Mouse (Mus musculus) liver, embryonic 14.5 days (tissue): ENCODE results near the gene Piwil1. TPM values are rescaled to one million over a fixed set of nuclear protein-coding genes. Genes with fewer than 3 reads are reported as not detected.

Experiments
- ATAC-seq: fragments of 200-750 bp; cut with Nextera tagmentation; 2 replicates; pipeline ENCODE4 v1.8.0; 2017; ENCODE audit warnings: moderate number of reproducible peaks, mild to moderate bottlenecking, moderate library complexity; ENCODE audit not compliant: insufficient read depth
- DNase-seq, 3 experiments: peaks; one replicate each; pipeline ENCODE4 v3.0.0-alpha.2; 2012 to 2013; ENCODE audit warnings: low read depth in 3 of 3, low spot score in 3 of 3
- H3K27ac ChIP-seq: fragments of 300-500 bp; sonication (generic); 2 replicates; pipeline ENCODE4 v1.5.1; 2014; ENCODE audit warnings: moderate library complexity, mild to moderate bottlenecking, control low read depth, inconsistent platforms
- H3K27me3 ChIP-seq: fragments of 300-500 bp; sonication (generic); 2 replicates; pipeline ENCODE4 v1.6.1; 2014; ENCODE audit warnings: mild to moderate bottlenecking, low read length, moderate library complexity; ENCODE audit not compliant: control insufficient read depth, insufficient read depth
- H3K36me3 ChIP-seq: fragments of 300-500 bp; sonication (generic); replicated peaks from 2 replicates; pipeline ENCODE4 v1.6.1; 2014; ENCODE audit warnings: low read depth; ENCODE audit not compliant: control insufficient read depth, insufficient read depth
- H3K4me1 ChIP-seq, 2 experiments: fragments of 200-500 bp in 1 of 2; fragments of 300-500 bp in 1 of 2; sonication (generic) in 1 of 2; replicated peaks; 2 replicates each; pipeline ENCODE4 v1.6.1; 2012 to 2014; ENCODE audit warnings: antibody characterized with exemption in 1 of 2, inconsistent platforms in 1 of 2, low read length in 1 of 2; ENCODE audit not compliant: control insufficient read depth in 2 of 2, insufficient read depth in 2 of 2
- H3K4me2 ChIP-seq: fragments of 300-500 bp; sonication (generic); 2 replicates; pipeline ENCODE4 v1.6.1; 2014; ENCODE audit warnings: low read depth, mild to moderate bottlenecking, control low read depth, moderate library complexity
- H3K4me3 ChIP-seq, 2 experiments: fragments of 200-500 bp in 1 of 2; fragments of 300-500 bp in 1 of 2; sonication (generic) in 1 of 2; 2 replicates each; pipeline ENCODE4 v1.5.1; 2012 to 2014; ENCODE audit warnings: low read depth in 2 of 2, low read length in 2 of 2, mild to moderate bottlenecking in 2 of 2, control low read depth in 1 of 2, inconsistent platforms in 1 of 2, moderate library complexity in 1 of 2; ENCODE audit not compliant: insufficient read depth in 1 of 2
- H3K9ac ChIP-seq: fragments of 300-500 bp; sonication (generic); replicated peaks from 2 replicates; pipeline ENCODE4 v1.6.1; 2014; ENCODE audit warnings: mild to moderate bottlenecking, control low read depth, moderate library complexity
- H3K9me3 ChIP-seq: fragments of 300-500 bp; sonication (generic); 2 replicates; pipeline ENCODE4 v1.6.1; 2016; ENCODE audit warnings: low read length, mixed read lengths; ENCODE audit not compliant: control insufficient read depth
- CTCF ChIP-seq: IDR thresholded peaks from 2 replicates; pipeline ENCODE4 v1.5.1; 2016; ENCODE audit warnings: antibody characterized with exemption, low read depth, control low read depth
- EP300 ChIP-seq: IDR thresholded peaks from 2 replicates; pipeline ENCODE4 v1.6.1; 2016; ENCODE audit warnings: antibody characterized with exemption, low read depth
- WGBS: fragments of 180-500 bp; shearing (Covaris S2); extraction: QIAGEN DNeasy Blood & Tissue Kit; methylation state at CpG from one replicate; pipeline ENCODE4 v1.1.7; 2014; ENCODE audit not compliant: insufficient replicate concordance; 5-methylcytosine and 5-hydroxymethylcytosine counted together
- polyA plus RNA-seq, 2 experiments: library from polyadenylated mRNA; depleted of rRNA in 1 of 2; stranded (reverse) in 1 of 2; unstranded in 1 of 2; fragments of >200 nt; fragmentation: Nextera tagmentation in 1 of 2; extraction: Ambion mirVana in 1 of 2; gene quantifications; 2 replicates each; pipeline versions ENCODE4 v1.2.1 to v1.2.3; 2012 to 2014

Piwil1 gene
- polyA plus RNA-seq (2012; rRNA removed) (not detected in 2 replicates), polyA plus RNA-seq (2014; fragmentation: Nextera tagmentation; extraction: Ambion mirVana) (not detected in 2 replicates)

DNA sequence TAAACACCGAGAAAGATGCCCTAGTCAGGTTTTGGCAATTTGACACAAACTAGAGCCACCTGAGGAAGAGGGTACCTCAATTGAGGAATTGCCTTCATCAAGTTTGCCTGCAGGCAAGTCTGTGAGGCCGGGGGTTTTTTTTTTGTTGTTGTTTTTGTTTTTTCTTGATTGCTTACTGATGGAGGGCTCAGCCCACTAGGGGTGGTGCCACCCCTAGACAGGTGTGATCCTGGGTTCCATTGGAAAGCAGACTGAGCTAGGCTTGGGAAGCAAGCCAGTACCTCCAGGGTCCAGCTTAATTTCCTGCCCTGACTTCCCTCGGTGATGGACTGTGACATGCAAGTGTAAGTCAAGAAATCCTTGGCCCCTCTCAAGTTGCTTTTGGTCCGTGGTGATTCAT lies at the start of gene Piwil1:
Gene Piwil1, plus strand, starts transcription at position 301 of the 400 bp plus-strand sequence.
- TF ChIP-seq CTCF: no peak
- no peak for TF ChIP-seq EP300
- no peak within 1 kb of the TSS for H3K4me2 ChIP-seq
- no peaks in the 10 kb centered on the region for H3K4me1 ChIP-seq
- H3K4me3 ChIP-seq: no peak within 1 kb of the TSS
- no peak within 1 kb of the TSS for H3K27ac ChIP-seq
- no peak for DNase-seq
- ATAC-seq: no peak
- H3K9ac ChIP-seq: no peak within 1 kb of the TSS
- WGBS: 58% methylated on average over 4 of the region's 4 CpGs
- H3K9me3 ChIP-seq: no peaks in the 10 kb centered on the region; the same call in 1 of the 2 replicates
- H3K36me3 ChIP-seq: no peaks in the 10 kb centered on the region
- no peaks in the 10 kb centered on the region for H3K27me3 ChIP-seq

DNA sequence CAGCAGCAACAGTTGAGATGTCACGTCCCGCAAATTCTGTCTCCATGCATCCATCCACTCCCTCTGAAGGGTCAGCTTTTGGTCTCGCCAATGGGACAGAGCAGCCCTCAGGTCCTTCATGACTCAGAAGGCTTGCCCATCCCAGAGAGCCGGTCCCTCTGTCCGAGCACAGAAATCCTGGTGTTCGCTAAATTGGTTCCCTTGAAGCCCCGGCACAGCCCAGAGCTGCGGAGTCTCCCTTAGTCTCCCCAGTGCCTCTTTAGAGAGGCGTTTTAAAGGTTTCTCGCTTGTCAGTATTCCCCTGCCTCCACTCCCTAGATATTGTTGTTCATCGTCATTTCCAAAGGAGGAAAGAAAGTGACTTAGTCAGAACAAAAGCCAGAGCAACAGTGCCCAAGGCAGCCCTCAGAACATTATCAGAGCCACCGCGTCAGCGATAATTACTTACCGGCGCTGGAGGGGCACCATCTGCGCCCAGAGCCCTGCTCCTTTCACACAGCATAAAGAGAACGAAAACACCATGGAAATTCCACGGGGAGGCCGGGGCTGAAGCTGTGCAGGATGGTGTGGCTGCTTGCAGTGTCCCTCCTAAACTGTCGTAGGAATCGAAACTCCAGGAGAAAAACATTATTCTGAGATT lies 45.7 kb upstream of the Piwil1 start:
- 62% methylated on average over 22 of the region's 22 CpGs for WGBS
- Histone ChIP-seq H3K36me3 (no peaks in the 10 kb centered on the region), H3K4me3 (no peak overlapping the region), H3K9me3 (no peaks in the 10 kb centered on the region; the same call in 1 of the 2 replicates), H3K4me2 (no peak overlapping the region), H3K27ac (no peak overlapping the region), H3K27me3 (no peaks in the 10 kb centered on the region), H3K4me1 (no peaks in the 10 kb centered on the region), H3K9ac (no peak overlapping the region)
- TF ChIP-seq CTCF (no peak), EP300 (no peak)
- DNase-seq (no peak), ATAC-seq (no peak)

DNA sequence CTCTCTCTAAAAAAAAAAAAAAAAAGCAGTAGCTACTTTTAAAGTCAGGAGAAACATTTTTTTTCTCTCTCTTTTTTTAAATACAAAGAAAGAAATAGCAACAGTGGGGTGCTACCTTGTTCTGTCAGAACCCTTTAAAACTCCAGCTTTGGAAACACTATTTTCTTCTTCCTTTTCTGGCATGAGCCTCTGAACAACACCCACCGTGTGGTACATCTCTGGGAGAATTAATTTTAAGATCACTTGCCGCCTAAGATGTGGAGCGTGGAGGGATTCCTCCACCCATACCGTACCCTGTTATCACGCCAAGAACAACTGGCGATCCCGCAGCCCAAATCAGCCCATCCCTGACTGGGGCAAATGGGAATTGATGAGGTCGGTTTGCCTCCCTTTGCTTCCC lies 42.2 kb upstream of the Piwil1 start:
- Histone ChIP-seq H3K4me3 (no peak overlapping the region), H3K36me3 (no peaks in the 10 kb centered on the region), H3K4me2 (no peak overlapping the region), H3K27ac (no peak overlapping the region), H3K9ac (no peak overlapping the region), H3K27me3 (no peaks in the 10 kb centered on the region), H3K9me3 (peaks cover 3% of the 10 kb centered on the region), H3K4me1 (no peaks in the 10 kb centered on the region)
- no peak for TF ChIP-seq EP300
- no peak for TF ChIP-seq CTCF
- 48% methylated on average over 8 of the region's 8 CpGs for WGBS
- no peak for DNase-seq
- ATAC-seq: no peak

DNA sequence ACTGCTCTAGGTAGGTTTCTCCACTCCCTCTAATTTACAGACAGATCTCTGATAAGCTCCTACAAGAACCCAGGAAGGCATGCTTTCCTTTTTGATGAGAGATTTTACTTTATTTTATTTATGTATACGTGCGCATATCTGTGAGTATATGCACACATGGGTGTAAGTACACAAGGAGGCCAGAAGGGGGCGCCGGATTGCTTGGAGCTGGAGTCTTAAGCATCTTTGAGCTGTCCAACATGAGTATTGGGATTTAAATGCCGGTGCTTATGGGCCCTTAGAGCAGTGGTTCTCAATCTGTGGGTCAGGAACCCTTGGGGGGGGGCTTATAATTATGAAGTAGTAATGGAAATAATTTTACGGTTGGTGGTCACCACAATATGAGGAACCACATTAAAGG lies 39.4 kb upstream of the Piwil1 start:
- Histone ChIP-seq H3K4me2 (no peak overlapping the region), H3K9me3 (peaks cover 3% of the 10 kb centered on the region; the same call in 1 of the 2 replicates), H3K36me3 (no peaks in the 10 kb centered on the region), H3K4me1 (no peaks in the 10 kb centered on the region), H3K4me3 (no peak overlapping the region), H3K9ac (no peak overlapping the region), H3K27me3 (no peaks in the 10 kb centered on the region), H3K27ac (no peak overlapping the region)
- no peak for ATAC-seq
- TF ChIP-seq CTCF: 0 out of 2 replicates have a peak, but pooled peaks have one; percentile 11
- TF ChIP-seq EP300: no peak
- DNase-seq: no peak
- WGBS: 69% methylated on average over 6 of the region's 6 CpGs

DNA sequence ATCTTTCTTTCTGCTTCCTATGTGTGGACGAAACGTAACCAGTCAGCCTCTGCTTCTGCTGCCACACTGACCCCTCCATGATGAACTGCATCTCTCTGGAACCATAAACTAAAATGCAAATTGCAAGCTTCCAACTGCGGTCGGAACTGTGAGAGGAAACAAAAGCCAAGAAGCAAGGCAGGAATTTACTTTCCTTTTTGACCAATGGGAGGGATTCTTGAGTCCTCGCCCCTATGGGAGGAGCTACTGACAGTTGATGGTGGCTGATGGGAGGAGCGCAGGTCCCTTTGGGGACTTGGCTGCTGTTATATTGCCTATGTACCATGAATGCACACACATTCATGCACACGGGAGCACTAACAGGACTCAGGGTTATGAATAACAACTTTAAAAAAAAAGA lies 38.3 kb upstream of the Piwil1 start:
- H3K9ac ChIP-seq: no peak overlapping the region

More for the DNA sequence above, 38.3 kb upstream of the Piwil1 start:
- DNase-seq (no peak), ATAC-seq (no peak)
- Histone ChIP-seq H3K27me3 (no peaks in the 10 kb centered on the region), H3K4me1 (no peaks in the 10 kb centered on the region), H3K4me3 (no peak overlapping the region), H3K36me3 (no peaks in the 10 kb centered on the region), H3K9me3 (peaks cover 3% of the 10 kb centered on the region; the same call in 1 of the 2 replicates), H3K4me2 (no peak overlapping the region), H3K27ac (no peak overlapping the region)
- no peak for TF ChIP-seq EP300
- no peak for TF ChIP-seq CTCF
- WGBS: 72% methylated on average over 7 of the region's 7 CpGs
